Comparison of ENCODE assay signal across 9 mouse cellular contexts in genomic region chr10:68795466-68795865, GRCm38 (mm10).
DNase-seq lines count a peak whose midpoint lies in the region; ATAC-seq and TF ChIP-seq lines count a peak whose summit lies in the region.
"Had no signal": no experiment of that assay in that cellular context is flagged by ENCODE, and none has a peak within 500 bp of the region (broad histone marks: within the 10 kb centered on the region; RNA-seq: fewer than 3 reads in every experiment).

No protein-coding gene starts in this region.

- no peak for ATAC-seq in forebrain, postnatal 0 days
- peak; percentile 75 for ATAC-seq in lung, embryonic 16.5 days (ENCODE audit: low read depth)
- no peak for ATAC-seq in neural tube, embryonic 15.5 days (ENCODE audit: low FRiP score)

- no peaks in the 10 kb centered on the region for H3K36me3 ChIP-seq in forebrain, embryonic 10.5 days (replicated peaks)
- no peaks in the 10 kb centered on the region for H3K36me3 ChIP-seq in forebrain, postnatal 0 days (ENCODE audit: insufficient read depth)
- no peaks in the 10 kb centered on the region for H3K36me3 ChIP-seq in lung, embryonic 16.5 days (ENCODE audit: control insufficient read depth, insufficient read depth, low read length)
- H3K36me3 ChIP-seq in neural tube, embryonic 15.5 days, result no peaks in the 10 kb centered on the region
- H3K36me3 ChIP-seq: neural tube, embryonic 13.5 days had no signal

- 0 out of 2 replicates have a peak overlapping the region, but pooled peaks have one; percentile 11 for H3K27ac ChIP-seq in forebrain, embryonic 10.5 days
- no peak overlapping the region for H3K27ac ChIP-seq in forebrain, postnatal 0 days (ENCODE audit: low read depth, low read length)
- no peak overlapping the region for H3K27ac ChIP-seq in lung, embryonic 16.5 days (ENCODE audit: low read length)
- no peak overlapping the region for H3K27ac ChIP-seq in neural tube, embryonic 15.5 days (replicated peaks)
- H3K27ac ChIP-seq: neural tube, embryonic 13.5 days had no signal

- no peak for TF ChIP-seq CTCF in forebrain, postnatal 0 days (IDR thresholded peaks at IDR 0.05; ENCODE audit: low read depth)

- intact Hi-C loops in heart, postnatal 14 days (cut with DNase I), result loop anchor here (5.0 kb wide), 1 partner anchor 47 kb away; no protein-coding TSS in a partner anchor

- DNase-seq in forebrain, embryonic 10.5 days (ENCODE audit: extremely low spot score, low spot score), result peak; percentile 21
- no peak for DNase-seq in forebrain, postnatal 0 days
- DNase-seq in CD4-positive, CD25-positive, alpha-beta regulatory T cell, adult 2 months (ENCODE audit: low read depth, low spot score), result peak; percentile 70
- peak; percentile 70 for DNase-seq in embryo, embryonic 11 days
- peak; percentile 62 to 66 for DNase-seq in heart, postnatal 14 days
- DNase-seq in layer of hippocampus, postnatal 25 days (ENCODE audit: extremely low spot score in 1 of 2, low spot score in 1 of 2), result no peak

- no peak overlapping the region for H3K9ac ChIP-seq in forebrain, postnatal 0 days
- H3K9ac ChIP-seq in lung, embryonic 16.5 days (ENCODE audit: low read length), result no peak overlapping the region
- H3K9ac ChIP-seq in neural tube, embryonic 15.5 days (replicated peaks), result no peak overlapping the region
- H3K9ac ChIP-seq: neural tube, embryonic 13.5 days had no signal

- peaks cover 13% of the 10 kb centered on the region for H3K4me1 ChIP-seq in forebrain, embryonic 10.5 days
- H3K4me1 ChIP-seq in forebrain, postnatal 0 days (ENCODE audit: insufficient read depth), result no peaks in the 10 kb centered on the region
- H3K4me1 ChIP-seq in lung, embryonic 16.5 days (replicated peaks; ENCODE audit: control insufficient read depth, insufficient read depth, low read length), result no peaks in the 10 kb centered on the region
- H3K4me1 ChIP-seq in neural tube, embryonic 15.5 days, result 0 out of 2 replicates have a peak, but pooled peaks cover 2% of the 10 kb centered on the region

- WGBS in forebrain, embryonic 10.5 days, result 9% methylated on average over 3 of the region's 3 CpGs
- WGBS in forebrain, postnatal 0 days, result 14% methylated on average over 3 of the region's 3 CpGs
- 27% methylated on average over 3 of the region's 3 CpGs for WGBS in lung, embryonic 16.5 days
- 32% methylated on average over 3 of the region's 3 CpGs for WGBS in neural tube, embryonic 15.5 days

- no peaks in the 10 kb centered on the region for H3K27me3 ChIP-seq in forebrain, embryonic 10.5 days (ENCODE audit: poor library complexity, severe bottlenecking)
- no peaks in the 10 kb centered on the region for H3K27me3 ChIP-seq in forebrain, postnatal 0 days (ENCODE audit: insufficient read depth, low read length)
- H3K27me3 ChIP-seq in lung, embryonic 16.5 days (ENCODE audit: control insufficient read depth, insufficient read depth, low read depth, low read length), result no peaks in the 10 kb centered on the region
- no peaks in the 10 kb centered on the region for H3K27me3 ChIP-seq in neural tube, embryonic 15.5 days (replicated peaks)
- H3K27me3 ChIP-seq: neural tube, embryonic 13.5 days had no signal

- no peak overlapping the region for H3K4me3 ChIP-seq in forebrain, embryonic 10.5 days
- no peak overlapping the region for H3K4me3 ChIP-seq in forebrain, postnatal 0 days (ENCODE audit: low read depth, low read length)
- H3K4me3 ChIP-seq in lung, embryonic 16.5 days (ENCODE audit: low read length), result no peak overlapping the region
- no peak overlapping the region for H3K4me3 ChIP-seq in neural tube, embryonic 15.5 days (replicated peaks)
- H3K4me3 ChIP-seq: neural tube, embryonic 13.5 days had no signal

- H3K4me2 ChIP-seq in forebrain, postnatal 0 days (ENCODE audit: low read depth), result no peak overlapping the region
- no peak overlapping the region for H3K4me2 ChIP-seq in lung, embryonic 16.5 days (ENCODE audit: low read depth, low read length)
- no peak overlapping the region for H3K4me2 ChIP-seq in neural tube, embryonic 15.5 days
- H3K4me2 ChIP-seq: neural tube, embryonic 13.5 days had no signal

- no peaks in the 10 kb centered on the region for H3K9me3 ChIP-seq in forebrain, embryonic 10.5 days
- H3K9me3 ChIP-seq in forebrain, postnatal 0 days (ENCODE audit: low read length), result no peaks in the 10 kb centered on the region
- no peaks in the 10 kb centered on the region for H3K9me3 ChIP-seq in lung, embryonic 16.5 days (ENCODE audit: control insufficient read depth, low read length)
- no peaks in the 10 kb centered on the region for H3K9me3 ChIP-seq in neural tube, embryonic 15.5 days (replicated peaks)
- H3K9me3 ChIP-seq: neural tube, embryonic 13.5 days had no signal

Comparison
In these comparisons a context has a peak if more than half of its experiments do, and no peak if none do; other contexts are left out.
1. DNase-seq: peak in forebrain, embryonic 10.5 days (single experiment), CD4-positive, CD25-positive, alpha-beta regulatory T cell, adult 2 months (single experiment), embryo, embryonic 11 days (single experiment) and heart, postnatal 14 days (2 of 2); none in forebrain, postnatal 0 days (single experiment) and layer of hippocampus, postnatal 25 days (0 of 2).